Mouse (Mus musculus) limb, embryonic 13.5 days (tissue): ENCODE data around the gene Atg9a. TPM values are rescaled to one million over a fixed set of nuclear protein-coding genes. Genes with fewer than 3 reads are reported as not detected.

Experiments used
- ATAC-seq: fragments of 200-750 bp; cut with Nextera tagmentation; 2 replicates; pipeline ENCODE4 v1.8.0; 2017; ENCODE audit warnings: low read depth, moderate number of reproducible peaks, moderate TSS enrichment; ENCODE audit not compliant: low FRiP score
- H3K27ac ChIP-seq: fragments of 300-500 bp; sonication (generic); 2 replicates; pipeline ENCODE4 v1.5.1; 2015; ENCODE audit warnings: inconsistent platforms, mild to moderate bottlenecking, moderate library complexity
- H3K27me3 ChIP-seq: fragments of 300-500 bp; sonication (generic); 2 replicates; pipeline ENCODE4 v1.6.1; 2015; ENCODE audit warnings: mild to moderate bottlenecking, inconsistent platforms
- H3K36me3 ChIP-seq: fragments of 300-500 bp; sonication (generic); 2 replicates; pipeline ENCODE4 v1.6.1; 2015; ENCODE audit warnings: inconsistent platforms, mild to moderate bottlenecking, moderate library complexity
- H3K4me1 ChIP-seq: fragments of 300-500 bp; sonication (generic); 2 replicates; pipeline ENCODE4 v1.6.1; 2015; ENCODE audit warnings: inconsistent platforms
- H3K4me2 ChIP-seq: fragments of 300-500 bp; sonication (generic); replicated peaks from 2 replicates; pipeline ENCODE4 v1.6.1; 2015; ENCODE audit warnings: inconsistent platforms, mild to moderate bottlenecking, moderate library complexity
- H3K4me3 ChIP-seq: fragments of 300-500 bp; sonication (generic); 2 replicates; pipeline ENCODE4 v1.5.1; 2015; ENCODE audit warnings: moderate library complexity, mild to moderate bottlenecking, inconsistent platforms
- H3K9ac ChIP-seq: fragments of 300-500 bp; sonication (generic); 2 replicates; pipeline ENCODE4 v1.6.1; 2015; ENCODE audit warnings: mild to moderate bottlenecking, inconsistent platforms
- H3K9me3 ChIP-seq: fragments of 300-500 bp; sonication (generic); 2 replicates; pipeline ENCODE4 v1.6.1; 2016; ENCODE audit warnings: inconsistent platforms
- WGBS: fragments of 180-500 bp; shearing (Covaris S2); methylation state at CpG from one replicate; pipeline ENCODE4 v1.1.7; 2015; 5-methylcytosine and 5-hydroxymethylcytosine counted together
- polyA plus RNA-seq: library from polyadenylated mRNA; unstranded; fragments of >200 nt; fragmentation: Nextera tagmentation; extraction: Ambion mirVana; gene quantifications from 2 replicates; pipeline ENCODE4 v1.2.1, GENCODE M21; 2015

The Atg9a gene
- polyA plus RNA-seq, 1 experiment from 2014 or later: 33.7 TPM

- ATAC-seq: no peak
These were observed 36.2 kb downstream of the Atg9a start for GRCm38 (mm10) chr1:75155837-75156236.

DNA sequence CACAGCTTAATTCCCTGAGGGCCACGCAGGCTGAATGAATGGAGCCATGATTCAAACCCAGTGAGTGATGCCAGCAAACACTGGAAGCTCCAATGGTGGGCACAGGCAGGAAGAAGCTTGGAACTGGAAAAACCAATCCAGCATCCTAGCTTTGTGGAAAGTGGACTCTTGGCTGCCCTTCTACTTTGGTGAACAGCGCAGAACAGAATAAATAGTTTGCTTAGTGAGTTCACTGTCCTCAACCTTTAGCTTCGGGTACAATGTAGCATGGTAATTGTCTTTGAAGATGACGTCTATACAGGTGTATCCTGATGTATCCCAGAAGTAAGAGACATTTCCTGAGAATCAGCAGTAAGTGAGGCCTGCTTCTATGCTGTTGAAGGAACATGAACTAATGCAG, 43.3 kb downstream of the Atg9a start:
- Histone ChIP-seq H3K36me3 (peaks cover 61% of the 10 kb centered on the region), H3K4me2 (no peak overlapping the region), H3K27ac (no peak overlapping the region), H3K4me1 (peaks cover 8% of the 10 kb centered on the region), H3K9me3 (no peaks in the 10 kb centered on the region), H3K4me3 (no peak overlapping the region), H3K27me3 (no peaks in the 10 kb centered on the region), H3K9ac (no peak overlapping the region)
- 89% methylated on average over 4 of the region's 4 CpGs for WGBS
- ATAC-seq: no peak

More at GRCm38 (mm10) chr1:75155837-75156236, 36.2 kb downstream of the Atg9a start:
- Histone ChIP-seq H3K9me3 (no peaks in the 10 kb centered on the region), H3K27ac (no peak overlapping the region), H3K36me3 (no peaks in the 10 kb centered on the region), H3K4me3 (no peak overlapping the region), H3K4me1 (no peaks in the 10 kb centered on the region), H3K9ac (no peak overlapping the region), H3K4me2 (no peak overlapping the region), H3K27me3 (no peaks in the 10 kb centered on the region)
- WGBS: 67% methylated on average over 3 of the region's 3 CpGs

GRCm38 (mm10) chr1:75147411-75148135, 44.4 kb downstream of the Atg9a start:
- peaks cover 14% of the 10 kb centered on the region for H3K4me1 ChIP-seq
- H3K9ac ChIP-seq: no peak overlapping the region
- no peak for ATAC-seq
- H3K36me3 ChIP-seq: peaks cover 61% of the 10 kb centered on the region
- no peaks in the 10 kb centered on the region for H3K27me3 ChIP-seq
- WGBS: 75% methylated on average over 7 of the region's 7 CpGs
- no peak overlapping the region for H3K4me2 ChIP-seq
- no peak overlapping the region for H3K4me3 ChIP-seq
- H3K9me3 ChIP-seq: no peaks in the 10 kb centered on the region
- H3K27ac ChIP-seq: no peak overlapping the region

GRCm38 (mm10) chr1:75145589-75145988, 46.4 kb downstream of the Atg9a start:
- Histone ChIP-seq H3K4me3 (no peak overlapping the region), H3K4me2 (no peak overlapping the region), H3K27me3 (no peaks in the 10 kb centered on the region), H3K9ac (no peak overlapping the region), H3K9me3 (no peaks in the 10 kb centered on the region), H3K4me1 (peaks cover 23% of the 10 kb centered on the region), H3K27ac (no peak overlapping the region), H3K36me3 (peaks cover 61% of the 10 kb centered on the region)
- no peak for ATAC-seq
- WGBS: 93% methylated on average over 3 of the region's 3 CpGs

GRCm38 (mm10) chr1:75142301-75143261, 49.4 kb downstream of the Atg9a start, which contains the start of the genes Cnppd1 and Retreg2:
Cnppd1 (minus strand) TSS chr1:75142711.
Retreg2 (plus strand) TSS chr1:75142778.
- H3K27ac ChIP-seq: peak within 1 kb of the TSS; percentile 96
- no peaks in the 10 kb centered on the region for H3K9me3 ChIP-seq
- peak within 1 kb of the TSS; percentile 95 for H3K4me2 ChIP-seq
- H3K36me3 ChIP-seq: peaks cover 60% of the 10 kb centered on the region
- no peaks in the 10 kb centered on the region for H3K27me3 ChIP-seq
- peaks cover 32% of the 10 kb centered on the region for H3K4me1 ChIP-seq
- WGBS: under 1% methylated on average over 83 of the region's 91 CpGs
- H3K4me3 ChIP-seq: peak within 1 kb of the TSS; percentile 88
- peak; percentile 87 for ATAC-seq
- peak within 1 kb of the TSS; percentile 92 for H3K9ac ChIP-seq

DNA sequence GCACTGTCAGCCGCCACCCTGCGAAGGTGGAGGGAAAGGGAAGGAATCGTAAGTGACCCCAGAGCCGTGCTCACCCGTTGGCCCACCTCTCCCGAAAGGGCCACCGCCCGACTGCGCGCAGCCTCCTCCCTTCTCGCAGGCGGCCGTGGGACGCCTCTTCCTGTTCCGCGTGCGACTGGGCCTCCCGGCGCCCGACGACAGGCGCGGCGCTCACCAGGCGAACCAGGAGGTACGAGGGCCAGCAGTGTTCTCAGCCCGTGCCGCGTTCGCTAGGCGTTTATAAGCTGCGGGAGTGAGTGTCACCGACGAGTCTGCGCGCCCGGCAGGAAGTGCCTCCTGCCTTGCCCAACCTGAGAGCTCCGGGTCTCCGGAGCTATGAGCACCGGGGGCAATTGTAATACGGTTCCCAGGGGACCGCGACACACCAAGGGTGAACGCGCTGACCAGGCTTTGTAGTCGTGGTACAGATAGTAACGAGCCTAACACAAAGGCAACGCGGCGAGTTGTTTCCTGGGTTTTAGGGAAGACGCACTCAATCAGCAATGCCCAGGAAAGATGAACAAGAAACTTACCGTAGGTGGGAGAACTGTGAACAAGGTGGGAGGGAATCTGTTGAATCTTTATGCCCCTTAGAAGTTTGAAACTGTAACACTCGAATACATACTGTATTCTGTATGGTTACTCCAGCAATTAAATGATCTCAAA, 50.4 kb downstream of the Atg9a start:
- Histone ChIP-seq H3K9me3 (no peaks in the 10 kb centered on the region), H3K4me2 (peak overlapping the region; percentile 95), H3K27me3 (no peaks in the 10 kb centered on the region), H3K36me3 (peaks cover 60% of the 10 kb centered on the region), H3K4me3 (peak overlapping the region; percentile 88), H3K4me1 (peaks cover 32% of the 10 kb centered on the region), H3K9ac (peak overlapping the region; percentile 92), H3K27ac (peak overlapping the region; percentile 96)
- peak; percentile 10; the same call in 1 of the 2 replicates for ATAC-seq
- WGBS: under 1% methylated on average over 53 of the region's 53 CpGs

GRCm38 (mm10) chr1:75140601-75141190, 51.3 kb downstream of the Atg9a start:
- Histone ChIP-seq H3K4me2 (peak overlapping the region; percentile 95), H3K36me3 (peaks cover 60% of the 10 kb centered on the region), H3K4me1 (peaks cover 32% of the 10 kb centered on the region), H3K4me3 (peak overlapping the region; percentile 88), H3K27me3 (no peaks in the 10 kb centered on the region), H3K9ac (peak overlapping the region; percentile 92), H3K9me3 (no peaks in the 10 kb centered on the region), H3K27ac (peak overlapping the region; percentile 96; the same call in 1 of the 2 replicates)
- WGBS: 53% methylated on average over 4 of the region's 4 CpGs
- no peak for ATAC-seq

- Histone ChIP-seq H3K9ac (no peak overlapping the region), H3K9me3 (no peaks in the 10 kb centered on the region), H3K27me3 (no peaks in the 10 kb centered on the region), H3K4me1 (peaks cover 21% of the 10 kb centered on the region), H3K4me2 (no peak overlapping the region), H3K27ac (no peak overlapping the region), H3K36me3 (peaks cover 47% of the 10 kb centered on the region), H3K4me3 (no peak overlapping the region)
- 91% methylated on average over 2 of the region's 2 CpGs for WGBS
- ATAC-seq: no peak
These were observed 53.5 kb downstream of the Atg9a start for GRCm38 (mm10) chr1:75138448-75138847.

GRCm38 (mm10) chr1:75136730-75137129, 55.3 kb downstream of the Atg9a start:
- Histone ChIP-seq H3K27me3 (no peaks in the 10 kb centered on the region), H3K4me2 (no peak overlapping the region), H3K4me1 (peaks cover 17% of the 10 kb centered on the region), H3K36me3 (peaks cover 47% of the 10 kb centered on the region), H3K9me3 (no peaks in the 10 kb centered on the region), H3K27ac (no peak overlapping the region), H3K9ac (no peak overlapping the region), H3K4me3 (no peak overlapping the region)
- 54% methylated on average over 3 of the region's 3 CpGs for WGBS
- ATAC-seq: no peak

DNA sequence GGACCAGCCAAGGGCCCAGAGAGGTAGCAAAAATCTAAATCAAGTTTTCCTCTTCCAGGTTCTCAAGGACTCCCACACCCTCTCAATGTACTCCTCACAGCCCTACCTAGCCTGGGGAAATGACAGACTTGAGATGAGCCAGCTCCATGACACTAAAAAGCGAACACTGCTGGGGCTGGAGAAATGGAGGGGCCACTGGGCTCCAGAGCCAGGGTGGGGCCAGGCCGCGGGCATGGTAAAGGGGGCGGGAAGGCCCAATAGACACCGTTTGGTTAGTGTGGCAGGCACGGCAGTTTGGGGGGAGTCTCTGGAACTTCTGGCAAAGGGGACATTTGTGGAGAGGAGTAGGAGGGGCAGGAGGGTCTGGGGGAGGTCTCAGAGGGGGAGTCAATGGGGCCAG, 55.7 kb downstream of the Atg9a start:
- Histone ChIP-seq H3K9ac (no peak overlapping the region), H3K4me3 (no peak overlapping the region), H3K9me3 (no peaks in the 10 kb centered on the region), H3K4me2 (no peak overlapping the region), H3K27ac (no peak overlapping the region), H3K36me3 (peaks cover 47% of the 10 kb centered on the region), H3K27me3 (no peaks in the 10 kb centered on the region), H3K4me1 (peaks cover 16% of the 10 kb centered on the region)
- 62% methylated on average over 6 of the region's 6 CpGs for WGBS
- ATAC-seq: no peak

GRCm38 (mm10) chr1:75133421-75134207, 58.4 kb downstream of the Atg9a start, which contains the start of gene Slc23a3:
Slc23a3 (minus strand) TSS chr1:75133890.
- H3K27ac ChIP-seq: no peak within 1 kb of the TSS
- no peaks in the 10 kb centered on the region for H3K4me1 ChIP-seq
- no peak for ATAC-seq
- H3K27me3 ChIP-seq: no peaks in the 10 kb centered on the region
- no peak within 1 kb of the TSS for H3K4me2 ChIP-seq
- WGBS: 64% methylated on average over 12 of the region's 12 CpGs
- H3K9ac ChIP-seq: no peak within 1 kb of the TSS
- H3K4me3 ChIP-seq: no peak within 1 kb of the TSS
- peaks cover 36% of the 10 kb centered on the region for H3K36me3 ChIP-seq
- H3K9me3 ChIP-seq: no peaks in the 10 kb centered on the region
